Mouse (Mus musculus) cortical plate, adult 2 months (tissue): Measurements from ENCODE around the gene Me3.

Source experiments
- CTCF ChIP-seq: fragments of 200-500 bp; IDR thresholded peaks from 2 replicates; pipeline ENCODE4 v1.5.1; 2011; ENCODE audit warnings: mild to moderate bottlenecking, control low read depth, low read length; ENCODE audit not compliant: insufficient read depth; ENCODE audit errors: extremely low read depth
- POLR2A ChIP-seq: fragments of 200-500 bp; IDR thresholded peaks from 2 replicates; pipeline ENCODE4 v1.6.1; 2011; ENCODE audit warnings: mild to moderate bottlenecking, low read length, control low read depth; ENCODE audit not compliant: insufficient read depth; ENCODE audit errors: extremely low read depth

GRCm38 (mm10) chr7:89748415-89748814, 116.2 kb downstream of the Me3 start:
- TF ChIP-seq POLR2A = no peak
- no peak for TF ChIP-seq CTCF
